Mouse (Mus musculus): ENCODE data around the gene Ndufb7.
"Not testable (repeated sequence)": the region's sequence is repeated elsewhere in the genome, so short reads cannot be mapped to it uniquely, and the experiment has no call there.

The Ndufb7 gene

GRCm38 (mm10) chr8:83575561-83576515, 9.4 kb downstream of the Ndufb7 start:
- DNase-seq (ENCODE audit: inconsistent ontology term) = no peak

- DNase-seq (ENCODE audit: inconsistent ontology term) = no peak
These were observed 10.0 kb downstream of the Ndufb7 start for GRCm38 (mm10) chr8:83576516-83576895.

- DNase-seq (ENCODE audit: inconsistent ontology term) = no peak
These were observed 10.4 kb downstream of the Ndufb7 start for GRCm38 (mm10) chr8:83576921-83577320.

- no peak for DNase-seq (ENCODE audit: inconsistent ontology term)
These were observed 10.9 kb downstream of the Ndufb7 start for GRCm38 (mm10) chr8:83577384-83577791.

- DNase-seq (ENCODE audit: inconsistent ontology term) = no peak
These were observed 11.9 kb downstream of the Ndufb7 start for GRCm38 (mm10) chr8:83578131-83579055.

GRCm38 (mm10) chr8:83579676-83580075, 13.2 kb downstream of the Ndufb7 start:
- no peak for DNase-seq (ENCODE audit: inconsistent ontology term)

- DNase-seq (ENCODE audit: inconsistent ontology term) = no peak
These were observed 14.4 kb downstream of the Ndufb7 start for GRCm38 (mm10) chr8:83580826-83581225.

GRCm38 (mm10) chr8:83582226-83582625, 15.8 kb downstream of the Ndufb7 start:
- no peak for DNase-seq (ENCODE audit: inconsistent ontology term)

GRCm38 (mm10) chr8:83583236-83583635, 16.8 kb downstream of the Ndufb7 start:
- no peak for DNase-seq (ENCODE audit: inconsistent ontology term)

- DNase-seq (ENCODE audit: inconsistent ontology term) = no peak
These were observed 18.3 kb downstream of the Ndufb7 start for GRCm38 (mm10) chr8:83584771-83585170.

- no peak for DNase-seq (ENCODE audit: inconsistent ontology term)
These were observed 18.9 kb downstream of the Ndufb7 start for GRCm38 (mm10) chr8:83585333-83585732.

GRCm38 (mm10) chr8:83587644-83588043, 21.2 kb downstream of the Ndufb7 start:
- no peak for DNase-seq (ENCODE audit: inconsistent ontology term)

- no peak for DNase-seq (ENCODE audit: inconsistent ontology term)
These were observed 22.4 kb downstream of the Ndufb7 start for GRCm38 (mm10) chr8:83588886-83589285.

- DNase-seq (ENCODE audit: inconsistent ontology term) = no peak
These were observed 24.1 kb downstream of the Ndufb7 start for GRCm38 (mm10) chr8:83590488-83591023.

- no peak for DNase-seq (ENCODE audit: inconsistent ontology term)
These were observed 26.2 kb downstream of the Ndufb7 start for GRCm38 (mm10) chr8:83592682-83593081.

GRCm38 (mm10) chr8:83593325-83594166, 27.1 kb downstream of the Ndufb7 start:
- DNase-seq (ENCODE audit: inconsistent ontology term) = peak; percentile 63

- DNase-seq (ENCODE audit: inconsistent ontology term) = peak; percentile 100
These were observed 27.9 kb downstream of the Ndufb7 start for GRCm38 (mm10) chr8:83594167-83595049.

GRCm38 (mm10) chr8:83595050-83595345, 28.5 kb downstream of the Ndufb7 start:
- not testable (repeated sequence) for DNase-seq (ENCODE audit: inconsistent ontology term)

- DNase-seq (ENCODE audit: inconsistent ontology term) = no peak
These were observed 29.9 kb downstream of the Ndufb7 start for GRCm38 (mm10) chr8:83596369-83596768.

- DNase-seq (ENCODE audit: inconsistent ontology term) = no peak
These were observed 31.7 kb downstream of the Ndufb7 start for GRCm38 (mm10) chr8:83598146-83598545.
